Mouse (Mus musculus): Measurements from ENCODE around the gene Thoc5. TPM values are rescaled to one million over a fixed set of nuclear protein-coding genes. Genes with fewer than 3 reads are reported as not detected.

The Thoc5 gene
- total RNA-seq (2022), result 10 to 100 TPM; 37.1 to 41.4 (median 39.1) TPM

GRCm38 (mm10) chr11:4894848-4895816 is at the start of gene Thoc5:
TSS of gene Thoc5 (plus strand) at chr11:4895320.
- DNase-seq (ENCODE audit: low spot score in 2 of 2), result peak; percentile 65 to 70

DNA sequence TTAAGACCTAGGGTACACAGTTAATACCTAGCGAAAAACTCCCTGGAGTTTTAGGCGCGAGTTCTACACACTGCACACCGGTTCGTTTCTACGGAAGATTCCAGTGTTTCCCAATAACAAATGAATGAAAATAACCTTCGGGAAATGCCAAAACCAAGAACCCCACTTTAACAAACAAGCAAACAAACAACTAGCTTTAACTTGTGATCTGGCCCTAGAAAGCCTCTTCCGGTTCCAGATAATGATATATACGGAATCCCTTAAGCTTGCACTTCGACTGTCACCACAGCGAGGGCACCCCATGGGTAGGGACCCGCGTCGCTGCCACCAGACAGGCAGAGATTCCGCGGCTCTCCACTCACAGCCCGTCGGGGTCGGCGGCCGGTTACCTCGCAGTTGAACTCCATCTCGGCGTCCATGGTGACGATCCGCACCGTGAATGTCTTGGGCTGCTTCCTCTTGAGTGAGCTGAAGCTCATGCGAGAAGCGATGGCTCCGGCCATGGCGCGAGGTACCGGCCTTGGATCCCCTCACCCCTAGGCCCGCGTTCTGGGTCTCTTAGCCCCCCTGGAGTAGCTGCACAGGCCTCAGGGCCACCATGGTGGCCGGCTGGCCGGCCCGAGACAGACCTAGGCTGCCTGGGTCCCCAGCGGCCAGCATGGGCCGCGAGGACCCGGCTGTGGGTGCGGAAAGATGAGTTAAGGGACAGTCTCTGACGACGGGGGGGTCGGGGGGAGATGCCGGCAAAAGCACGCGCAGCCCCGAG is 46.5 kb upstream of the Thoc5 start:
- peak in 1 of 2 experiments; percentile 31 for DNase-seq (ENCODE audit: low spot score in 2 of 2)

- peak; percentile 96 to 99 for DNase-seq (ENCODE audit: low spot score in 2 of 2)
Observed at GRCm38 (mm10) chr11:4849258-4849943, 45.7 kb upstream of the Thoc5 start, which contains the start of gene Nf2. TSS of gene Nf2 (minus strand) at chr11:4849536.

DNA sequence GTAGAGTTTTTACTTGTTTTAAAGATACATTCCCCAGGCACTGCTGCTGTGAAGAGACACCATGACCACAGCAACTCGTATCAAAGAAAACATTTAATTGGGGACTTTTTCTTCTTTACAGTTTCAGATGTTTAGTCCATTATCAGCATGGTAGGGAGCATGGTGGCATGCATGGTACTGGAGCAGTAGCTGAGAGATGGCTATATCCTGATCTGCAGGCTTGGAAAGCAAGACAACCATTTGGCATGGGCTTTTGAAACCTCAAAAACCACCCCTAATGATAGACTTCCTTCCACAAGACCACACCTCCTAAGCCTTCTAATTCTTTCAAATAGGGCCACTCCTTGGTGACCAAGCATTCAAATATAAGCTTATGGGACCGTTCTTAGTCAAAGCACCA is 44.7 kb upstream of the Thoc5 start:
- DNase-seq (ENCODE audit: low spot score in 2 of 2), result no peak

GRCm38 (mm10) chr11:4853021-4853420 is 42.1 kb upstream of the Thoc5 start:
- no peak for DNase-seq (ENCODE audit: low spot score in 2 of 2)

DNA sequence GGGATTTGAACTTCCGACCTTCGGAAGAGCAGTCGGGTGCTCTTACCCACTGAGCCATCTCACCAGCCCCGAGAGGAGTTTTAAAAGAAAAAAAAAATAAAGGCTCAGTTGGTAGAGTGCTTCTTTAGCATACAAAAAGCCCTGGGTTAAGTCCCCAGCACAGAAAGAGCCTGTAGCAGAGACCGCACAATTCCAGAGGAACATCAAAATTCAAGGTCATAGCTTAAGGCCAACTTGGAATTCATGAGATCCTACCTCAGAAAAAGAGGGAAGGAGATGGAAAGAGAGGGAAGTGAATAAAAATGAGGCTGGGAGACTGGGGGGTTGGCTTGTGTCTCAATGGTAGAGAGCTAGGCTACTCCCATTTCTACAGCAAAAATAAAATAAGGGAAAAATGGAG is 40.9 kb upstream of the Thoc5 start:
- DNase-seq (ENCODE audit: low spot score in 2 of 2), result no peak

GRCm38 (mm10) chr11:4858416-4858815 is 36.7 kb upstream of the Thoc5 start:
- DNase-seq (ENCODE audit: low spot score in 2 of 2), result no peak

GRCm38 (mm10) chr11:4860986-4861385 is 34.1 kb upstream of the Thoc5 start:
- DNase-seq (ENCODE audit: low spot score in 2 of 2), result no peak

DNA sequence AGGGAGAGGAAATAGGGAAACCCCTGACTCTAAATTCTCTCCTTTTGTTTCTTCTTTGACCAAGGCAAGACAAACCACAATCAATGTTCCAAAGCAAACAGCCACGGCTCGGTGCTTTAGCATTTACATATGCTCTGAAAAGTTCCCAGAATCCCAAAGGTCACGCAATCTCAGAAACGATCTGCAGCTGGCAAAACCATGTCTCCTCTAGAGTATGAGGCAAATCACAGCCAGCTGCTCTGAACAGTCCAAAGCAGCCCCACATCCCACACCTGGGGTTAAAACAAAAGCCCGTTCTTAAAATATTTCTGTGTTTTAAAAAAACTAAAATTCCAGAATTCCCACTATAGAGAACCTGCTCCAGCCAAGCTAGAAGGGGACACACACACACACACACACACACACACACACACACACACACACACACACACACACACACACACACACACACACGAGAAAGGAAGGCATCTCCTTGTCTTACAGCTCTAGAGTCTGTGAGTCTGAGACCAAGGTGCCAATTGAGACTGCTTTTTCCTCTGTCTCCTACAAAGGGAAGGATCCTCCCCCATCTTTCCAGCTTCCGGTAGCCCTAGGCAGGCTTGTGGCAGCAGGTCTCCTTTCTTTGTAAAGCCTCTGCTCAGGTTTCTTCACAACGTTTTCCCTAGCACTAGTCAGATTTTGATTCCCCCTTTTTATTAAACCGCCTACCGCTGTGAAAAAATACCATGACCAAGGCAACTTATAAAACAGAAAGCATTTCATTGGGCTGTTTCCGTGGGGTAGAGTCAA is 33.1 kb upstream of the Thoc5 start:
- no peak for DNase-seq (ENCODE audit: low spot score in 2 of 2)

GRCm38 (mm10) chr11:4862730-4863129 is 32.4 kb upstream of the Thoc5 start:
- no peak for DNase-seq (ENCODE audit: low spot score in 2 of 2)

DNA sequence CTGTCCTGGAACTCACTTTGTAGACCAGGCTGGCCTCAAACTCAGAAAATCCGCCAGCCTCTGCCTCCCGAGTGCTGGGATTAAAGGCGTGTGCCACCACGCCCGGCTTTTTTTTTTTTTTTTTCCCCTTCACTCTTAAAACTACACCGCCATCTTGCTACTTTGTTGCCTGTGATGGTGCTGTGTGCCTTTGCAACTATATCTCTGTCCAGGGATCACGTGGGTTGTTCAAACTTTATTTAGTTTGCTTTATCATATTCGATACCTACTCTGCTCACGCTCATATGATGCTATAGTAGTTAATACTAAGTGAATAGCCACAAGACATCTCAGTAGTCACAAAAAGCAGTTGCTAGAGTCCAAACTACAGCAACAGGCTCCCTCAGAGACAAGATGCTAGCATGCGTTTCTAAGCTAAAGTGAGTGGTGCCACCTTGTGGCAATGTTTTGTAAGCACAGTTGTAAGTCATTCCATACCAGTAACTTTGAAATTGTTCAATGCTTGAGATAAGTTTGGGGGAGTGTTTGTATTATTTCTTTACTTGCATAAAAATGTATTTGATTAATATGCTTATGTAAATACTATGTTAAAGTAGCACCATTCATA is 29.4 kb upstream of the Thoc5 start:
- DNase-seq (ENCODE audit: low spot score in 2 of 2), result no peak

GRCm38 (mm10) chr11:4873755-4874475 is 21.2 kb upstream of the Thoc5 start, which contains the start of gene Nipsnap1:
TSS of gene Nipsnap1 (plus strand) at chr11:4873951.
- DNase-seq (ENCODE audit: low spot score in 2 of 2), result peak; percentile 70 to 72

- no peak for DNase-seq (ENCODE audit: low spot score in 2 of 2)
Observed at GRCm38 (mm10) chr11:4874551-4874950, 20.6 kb upstream of the Thoc5 start.

GRCm38 (mm10) chr11:4881087-4881486 is 14.0 kb upstream of the Thoc5 start:
- no peak for DNase-seq (ENCODE audit: low spot score in 2 of 2)

- DNase-seq (ENCODE audit: low spot score in 2 of 2), result no peak
Observed at GRCm38 (mm10) chr11:4882892-4883627, 12.1 kb upstream of the Thoc5 start.

DNA sequence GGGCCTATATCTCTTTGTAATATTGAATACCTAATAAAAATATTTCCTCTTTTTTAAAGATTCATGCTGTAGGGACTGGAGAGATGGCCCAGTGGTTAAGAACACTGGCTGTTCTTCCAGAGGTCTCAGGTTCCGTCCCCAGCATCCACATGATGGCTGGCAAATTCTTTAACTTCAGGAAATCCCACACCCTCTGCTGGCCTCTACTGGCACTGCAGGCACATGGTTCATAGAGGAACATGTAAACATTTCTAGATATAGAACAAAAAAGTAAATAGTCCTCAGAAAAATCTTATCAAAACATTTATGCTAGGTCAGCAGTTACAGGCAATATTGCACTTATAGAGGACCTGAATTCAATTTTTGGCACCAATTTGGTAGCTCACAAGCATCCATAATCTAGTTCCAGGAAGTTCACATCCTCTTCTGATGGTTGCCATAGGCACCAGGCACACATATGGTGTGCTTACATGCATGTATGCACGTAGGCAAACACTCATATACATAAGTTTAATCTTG is 9.7 kb upstream of the Thoc5 start:
- peak in 1 of 2 experiments; percentile 53 for DNase-seq (ENCODE audit: low spot score in 2 of 2)

GRCm38 (mm10) chr11:4886987-4887386 is 8.1 kb upstream of the Thoc5 start:
- no peak for DNase-seq (ENCODE audit: low spot score in 2 of 2)

DNA sequence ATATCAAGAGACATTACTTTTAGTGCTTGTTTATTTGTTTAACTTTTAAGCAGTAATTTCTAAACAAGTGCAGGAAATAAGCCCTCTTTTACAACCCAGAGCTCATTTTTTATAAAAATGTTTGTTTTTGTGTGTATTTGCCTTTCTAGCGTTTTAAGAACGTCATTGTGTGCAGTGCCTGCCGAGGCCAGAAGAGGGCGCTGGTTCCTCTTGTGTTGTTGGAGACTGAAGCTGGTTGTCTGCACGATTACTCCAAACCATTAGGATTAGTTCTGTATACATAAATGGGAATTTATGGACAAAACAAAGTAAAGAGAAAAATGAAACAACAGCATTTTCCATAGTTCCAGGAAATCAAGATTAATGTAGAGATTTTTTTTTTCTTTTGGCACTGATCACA is 5.3 kb downstream of the Thoc5 start:
- no peak for DNase-seq (ENCODE audit: low spot score in 2 of 2)

- no peak for DNase-seq (ENCODE audit: low spot score in 2 of 2)
Observed at GRCm38 (mm10) chr11:4901956-4902355, 6.8 kb downstream of the Thoc5 start.

Measured in left cerebral cortex, adult 8-10 months (tissue).